Mouse (Mus musculus) induced T-regulatory cell, adult 2 months (primary cell): Measurements from ENCODE around the gene Hapln2.

Experiments
- DNase-seq: peaks from one replicate; pipeline ENCODE4 v3.0.0-alpha.2; 2012; ENCODE audit warnings: low read depth

Hapln2 gene

GRCm38 (mm10) chr3:87981894-87982835 lies 45.2 kb downstream of the Hapln2 start:
- no peak for DNase-seq

GRCm38 (mm10) chr3:87981214-87981760 lies 46.1 kb downstream of the Hapln2 start:
- no peak for DNase-seq

GRCm38 (mm10) chr3:87980728-87981127 lies 46.7 kb downstream of the Hapln2 start:
- DNase-seq, result no peak

- no peak for DNase-seq
These were observed 47.3 kb downstream of the Hapln2 start for GRCm38 (mm10) chr3:87980085-87980484.

DNA sequence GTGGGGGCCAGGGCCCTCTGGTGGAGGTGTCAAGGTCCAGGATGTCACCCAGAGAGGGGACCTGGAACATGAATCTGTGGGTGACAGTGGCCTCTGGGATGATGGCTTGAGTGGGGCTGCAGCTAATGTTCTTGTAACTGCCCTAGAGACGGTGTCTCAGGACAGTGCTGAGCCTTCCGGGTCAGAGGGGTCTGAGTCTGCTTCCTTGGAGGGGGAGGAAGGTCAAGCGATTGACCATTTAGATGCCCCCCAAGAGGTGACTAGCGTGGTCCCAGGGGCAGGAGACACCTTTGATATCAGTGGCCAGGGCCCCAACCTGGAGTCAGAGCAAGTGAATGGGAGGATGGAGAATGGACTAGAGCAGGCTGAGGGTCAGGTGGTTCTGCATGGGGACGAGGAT lies 47.9 kb downstream of the Hapln2 start:
- DNase-seq, result no peak

DNA sequence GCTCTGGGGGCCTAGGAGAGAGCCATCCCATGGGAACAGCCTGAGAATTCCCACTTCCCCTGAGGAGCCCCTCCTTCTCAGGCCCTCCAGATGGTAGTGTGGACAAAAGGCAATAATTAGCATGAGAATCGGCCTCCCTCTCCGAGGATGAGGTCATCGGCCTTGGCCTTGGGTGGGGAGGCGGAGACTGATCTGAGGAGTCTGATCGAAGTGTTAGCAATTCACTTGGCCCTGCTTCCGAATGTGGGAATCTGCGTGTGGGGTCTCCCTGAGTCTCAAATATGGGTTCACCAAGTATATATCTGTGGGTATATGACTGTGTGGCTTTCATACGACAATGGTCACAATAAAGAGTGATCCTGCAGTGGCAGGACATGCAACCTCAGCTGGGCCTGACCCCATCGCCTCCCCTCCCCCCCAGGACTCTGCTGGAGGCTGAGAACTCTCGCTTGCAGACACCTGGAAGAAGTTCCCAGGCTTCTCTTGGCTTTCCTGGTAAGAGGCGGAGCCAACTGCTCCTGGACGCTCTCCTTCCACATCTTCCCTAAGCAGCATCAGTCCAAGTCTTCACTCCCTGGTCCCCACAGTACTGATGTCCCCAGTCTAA lies 52.9 kb downstream of the Hapln2 start:
- no peak for DNase-seq

DNA sequence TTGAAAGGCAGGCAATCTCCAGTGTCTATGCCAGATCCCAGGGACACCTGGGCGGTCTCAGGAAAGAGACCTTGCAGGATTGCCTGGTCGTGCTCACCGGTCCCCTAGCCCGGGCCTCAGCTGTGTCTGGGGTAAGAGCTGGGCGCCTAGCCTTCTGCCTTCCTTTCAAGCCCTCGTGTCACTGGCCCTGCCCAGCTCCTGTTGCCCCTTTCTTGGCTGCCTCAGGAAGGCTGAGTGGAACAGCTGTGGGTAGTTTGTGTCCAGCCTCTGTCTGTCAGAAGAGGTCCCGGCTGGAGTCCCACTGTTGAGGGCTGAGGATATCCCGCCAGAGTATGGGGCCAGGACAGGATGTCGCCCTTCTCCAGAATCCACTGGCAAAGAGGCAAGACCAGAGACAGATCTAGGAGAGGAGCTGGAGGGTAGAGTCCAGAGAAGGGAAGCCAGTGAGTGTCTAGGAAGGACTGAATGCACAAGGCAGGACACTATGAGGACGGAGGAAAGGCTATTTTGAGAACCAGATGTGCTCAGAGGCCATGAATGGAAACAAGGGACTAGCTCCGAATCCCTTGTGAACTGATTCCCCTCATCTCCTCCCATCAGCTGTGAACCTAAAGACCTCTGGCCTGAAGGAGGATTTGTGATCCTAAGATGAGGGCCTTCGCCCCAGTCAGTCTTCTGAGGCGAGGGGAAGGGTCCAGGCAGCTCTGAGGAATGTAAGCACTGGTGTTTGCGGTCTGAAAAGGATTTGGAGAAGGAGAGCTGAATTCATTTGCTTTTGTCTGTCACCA lies 53.6 kb downstream of the Hapln2 start:
- DNase-seq, result no peak

GRCm38 (mm10) chr3:87972776-87973175 lies 54.6 kb downstream of the Hapln2 start:
- DNase-seq, result no peak

- DNase-seq, result no peak
These were observed 55.1 kb downstream of the Hapln2 start for GRCm38 (mm10) chr3:87972203-87972664.
